Mouse (Mus musculus) kidney, embryonic 14.5 days (tissue): ENCODE measurements around the gene Acot5. TPM values are rescaled to one million over a fixed set of nuclear protein-coding genes. Genes with fewer than 3 reads are reported as not detected.

Source experiments
- ATAC-seq: fragments of 200-750 bp; cut with Nextera tagmentation; 2 replicates; pipeline ENCODE4 v1.8.0; 2017; ENCODE audit warnings: moderate number of reproducible peaks, mild to moderate bottlenecking, moderate TSS enrichment, moderate library complexity; ENCODE audit not compliant: low FRiP score, low TSS enrichment
- H3K27ac ChIP-seq: fragments of 300-500 bp; sonication (generic); 2 replicates; pipeline ENCODE4 v1.5.1; 2014; ENCODE audit warnings: low read depth, mild to moderate bottlenecking, low read length, moderate library complexity, mixed read lengths
- H3K27me3 ChIP-seq: fragments of 300-500 bp; sonication (generic); 2 replicates; pipeline ENCODE4 v1.6.1; 2014; ENCODE audit warnings: mild to moderate bottlenecking, low read length; ENCODE audit not compliant: control insufficient read depth, insufficient read depth
- H3K36me3 ChIP-seq: fragments of 300-500 bp; sonication (generic); 2 replicates; pipeline ENCODE4 v1.6.1; 2014; ENCODE audit warnings: low read length, mixed read lengths; ENCODE audit not compliant: control insufficient read depth, insufficient read depth
- H3K4me1 ChIP-seq: fragments of 300-500 bp; sonication (generic); 2 replicates; pipeline ENCODE4 v1.6.1; 2014; ENCODE audit warnings: low read length, mixed read lengths; ENCODE audit not compliant: control insufficient read depth, insufficient read depth
- H3K4me2 ChIP-seq: fragments of 300-500 bp; sonication (generic); replicated peaks from 2 replicates; pipeline ENCODE4 v1.6.1; 2014; ENCODE audit warnings: low read depth, mild to moderate bottlenecking, low read length
- H3K4me3 ChIP-seq: fragments of 300-500 bp; sonication (generic); 2 replicates; pipeline ENCODE4 v1.5.1; 2014; ENCODE audit warnings: mild to moderate bottlenecking, low read length
- H3K9ac ChIP-seq: fragments of 300-500 bp; sonication (generic); 2 replicates; pipeline ENCODE4 v1.6.1; 2014; ENCODE audit warnings: low read depth, mild to moderate bottlenecking, low read length, moderate library complexity
- H3K9me3 ChIP-seq: fragments of 300-500 bp; sonication (generic); 2 replicates; pipeline ENCODE4 v1.6.1; 2016; ENCODE audit warnings: low read length; ENCODE audit not compliant: control insufficient read depth
- WGBS: fragments of 180-500 bp; shearing (Covaris S2); extraction: QIAGEN DNeasy Blood & Tissue Kit; methylation state at CpG from one replicate; pipeline ENCODE4 v1.1.7; 2014; 5-methylcytosine and 5-hydroxymethylcytosine counted together
- polyA plus RNA-seq: library from polyadenylated mRNA; unstranded; fragments of >200 nt; fragmentation: Nextera tagmentation; extraction: Ambion mirVana; gene quantifications from 2 replicates; pipeline ENCODE4 v1.2.1, GENCODE M21; 2014

Gene Acot5
- polyA plus RNA-seq, 1 experiment from 2014 or later = not detected

- Histone ChIP-seq H3K9me3 (no peaks in the 10 kb centered on the region), H3K9ac (no peak overlapping the region), H3K27ac (no peak overlapping the region), H3K4me2 (no peak overlapping the region), H3K4me1 (peaks cover 8% of the 10 kb centered on the region; the same call in 1 of the 2 replicates), H3K36me3 (no peaks in the 10 kb centered on the region), H3K4me3 (no peak overlapping the region), H3K27me3 (no peaks in the 10 kb centered on the region)
- WGBS = 95% methylated on average over 5 of the region's 5 CpGs
- no peak for ATAC-seq
These were observed 50.5 kb downstream of the Acot5 start for GRCm38 (mm10) chr12:84119584-84119983.

Other genes with a start within 250 kb of the Acot5 start
- gene Numb, start 147.4 kb upstream of the Acot5 start, polyA plus RNA-seq = 26.4 and 34.1 TPM in 2 replicates
- gene Riox1, start 118.7 kb upstream of the Acot5 start, polyA plus RNA-seq = 14.1 and 16.2 TPM in 2 replicates
- not detected in 2 replicates for gene Heatr4, start 84.5 kb upstream of the Acot5 start, polyA plus RNA-seq
- gene Acot2, start 81.5 kb upstream of the Acot5 start, polyA plus RNA-seq = 32.7 and 37.5 TPM in 2 replicates
- 48.9 and 55.2 TPM in 2 replicates for gene Acot1, start 59.8 kb upstream of the Acot5 start, polyA plus RNA-seq
- 1.3 and 3.4 TPM in 2 replicates for gene Acot4, start 30.9 kb upstream of the Acot5 start, polyA plus RNA-seq
- gene Gm49366, start 30.4 kb upstream of the Acot5 start, polyA plus RNA-seq = not detected in 2 replicates
- gene Acot3, start 17.2 kb upstream of the Acot5 start, polyA plus RNA-seq = 0.55 and 0.79 TPM in 2 replicates
- 1.7 and 2.0 TPM in 2 replicates for gene Acot6, start 31.3 kb downstream of the Acot5 start, polyA plus RNA-seq
- 5.1 and 5.5 TPM in 2 replicates for gene Dnal1, start 45.0 kb downstream of the Acot5 start, polyA plus RNA-seq
- gene Pnma1, start 79.2 kb downstream of the Acot5 start, polyA plus RNA-seq = 0.24 and 0.51 TPM in 2 replicates
- 5.8 and 9.3 TPM in 2 replicates for gene Elmsan1, start 149.6 kb downstream of the Acot5 start, polyA plus RNA-seq
- gene Ptgr2, start 215.9 kb downstream of the Acot5 start, polyA plus RNA-seq = 12.8 and 21.1 TPM in 2 replicates
- gene Zfp410, start 247.5 kb downstream of the Acot5 start, polyA plus RNA-seq = 65.6 and 88.7 TPM in 2 replicates